ENCODE assay signal across 7 mouse cellular contexts in the genomic region with DNA sequence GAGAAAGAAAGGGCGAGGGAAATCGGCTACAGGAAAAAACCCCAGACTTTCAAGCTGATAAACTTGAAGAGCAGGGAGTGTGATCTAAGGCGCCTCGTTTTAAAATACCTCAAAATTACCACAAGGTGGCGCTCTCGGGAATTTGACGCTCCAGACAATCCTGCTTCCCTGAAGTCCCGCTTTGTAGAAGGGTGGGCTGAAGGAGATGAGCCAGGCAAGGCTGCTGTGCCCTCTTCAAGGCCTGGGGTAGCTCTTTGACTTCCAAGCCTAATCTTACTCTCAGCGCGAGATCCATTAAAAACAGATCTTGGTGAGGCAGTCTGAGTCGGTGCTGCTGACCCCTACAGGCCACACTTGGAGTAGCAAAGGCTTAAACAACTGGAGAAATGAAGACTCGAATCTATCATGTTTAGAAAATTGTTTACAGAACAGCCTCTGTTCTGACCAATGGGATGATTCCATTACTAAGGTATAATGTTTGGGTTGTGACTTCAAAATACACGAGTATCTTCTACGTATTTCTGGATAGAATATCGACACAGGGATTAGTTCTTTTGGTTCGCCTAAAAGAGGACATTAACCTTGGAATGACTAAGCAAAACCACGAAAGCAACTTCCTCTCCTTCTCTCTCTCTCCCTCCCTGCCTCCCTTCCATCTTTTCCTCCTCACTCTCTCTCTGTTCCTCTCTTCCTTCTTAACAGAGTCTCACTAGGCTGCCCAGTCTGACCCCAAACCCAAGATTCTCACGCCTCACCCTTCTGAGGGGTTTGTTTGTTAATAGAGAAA.
DNase-seq lines count a peak whose midpoint lies in the region; ATAC-seq and TF ChIP-seq lines count a peak whose summit lies in the region.

No protein-coding gene starts in this region.

- H3K4me2 ChIP-seq in intestine, postnatal 0 days (replicated peaks; ENCODE audit: low read depth) = peak overlapping the region; percentile 71
- H3K4me2 ChIP-seq in midbrain, embryonic 11.5 days = peak overlapping the region; percentile 24; the same call in 1 of the 2 replicates

- H3K36me3 ChIP-seq in intestine, postnatal 0 days (ENCODE audit: control insufficient read depth, insufficient read depth) = no peaks in the 10 kb centered on the region
- H3K36me3 ChIP-seq in midbrain, embryonic 11.5 days (ENCODE audit: control insufficient read depth, insufficient read depth, low read length) = no peaks in the 10 kb centered on the region

- no peaks in the 10 kb centered on the region for H3K4me1 ChIP-seq in intestine, postnatal 0 days (replicated peaks; ENCODE audit: control insufficient read depth, insufficient read depth, low read length)
- no peaks in the 10 kb centered on the region for H3K4me1 ChIP-seq in midbrain, embryonic 11.5 days (ENCODE audit: control insufficient read depth, insufficient read depth, low read length)

- TF ChIP-seq CTCF in intestine, postnatal 0 days (IDR thresholded peaks at IDR 0.05; ENCODE audit: low read depth) = peak; percentile 92

- H3K27me3 ChIP-seq in intestine, postnatal 0 days (replicated peaks; ENCODE audit: control insufficient read depth, insufficient read depth, low read length) = no peaks in the 10 kb centered on the region
- H3K27me3 ChIP-seq in midbrain, embryonic 11.5 days (ENCODE audit: control insufficient read depth, insufficient read depth, low read length) = no peaks in the 10 kb centered on the region

- whole genome bisulfite sequencing in intestine, postnatal 0 days = 21% methylated on average over 18 of the region's 18 CpGs
- 28% methylated on average over 18 of the region's 18 CpGs for WGBS in midbrain, embryonic 11.5 days

- H3K4me3 ChIP-seq in intestine, postnatal 0 days (ENCODE audit: low read depth, low read length) = peak overlapping the region; percentile 36
- H3K4me3 ChIP-seq in midbrain, embryonic 11.5 days (ENCODE audit: low read depth, low read length) = peak overlapping the region; percentile 17; the same call in 1 of the 2 replicates

- intact Hi-C loops in left cerebral cortex, postnatal 4 days (cut with DNase I) = loop anchor here (5.0 kb wide), 1 partner anchor 85 kb away; a partner anchor contains a TSS

- H3K9me3 ChIP-seq in intestine, postnatal 0 days (ENCODE audit: control insufficient read depth) = no peaks in the 10 kb centered on the region
- no peaks in the 10 kb centered on the region for H3K9me3 ChIP-seq in midbrain, embryonic 11.5 days (ENCODE audit: control insufficient read depth, low read length)

- H3K9ac ChIP-seq in intestine, postnatal 0 days (ENCODE audit: low read depth, low read length) = 0 out of 2 replicates have a peak overlapping the region, but pooled peaks have one; percentile 38
- H3K9ac ChIP-seq in midbrain, embryonic 11.5 days (ENCODE audit: low read length) = no peak overlapping the region

- H3K27ac ChIP-seq in intestine, postnatal 0 days (ENCODE audit: low read depth, low read length) = no peak overlapping the region; the same call in 1 of the 2 replicates
- H3K27ac ChIP-seq in midbrain, embryonic 11.5 days (ENCODE audit: low read depth, low read length) = no peak overlapping the region

- DNase-seq in adrenal gland, postnatal 10 days = peak; percentile 67
- peak; percentile 61 for DNase-seq in embryo, embryonic 11.5 days (ENCODE audit: low read depth, low spot score)
- peak; percentile 50 for DNase-seq in left cerebral cortex, postnatal 4 days
- DNase-seq in midbrain, embryonic 11.5 days (ENCODE audit: low spot score, missing footprints) = peak; percentile 97
- peak; percentile 51 for DNase-seq in right cerebral cortex, postnatal 4 days

- peak; percentile 63 for ATAC-seq in granulocyte monocyte progenitor cell, adult 5-6 weeks (replicated peaks; ENCODE audit: poor library complexity, severe bottlenecking)
- peak; percentile 76 for ATAC-seq in intestine, postnatal 0 days
- ATAC-seq in midbrain, embryonic 11.5 days (ENCODE audit: low FRiP score) = peak; percentile 90
